Comparison of ENCODE assay signal across 11 mouse cellular contexts in the genomic region with DNA sequence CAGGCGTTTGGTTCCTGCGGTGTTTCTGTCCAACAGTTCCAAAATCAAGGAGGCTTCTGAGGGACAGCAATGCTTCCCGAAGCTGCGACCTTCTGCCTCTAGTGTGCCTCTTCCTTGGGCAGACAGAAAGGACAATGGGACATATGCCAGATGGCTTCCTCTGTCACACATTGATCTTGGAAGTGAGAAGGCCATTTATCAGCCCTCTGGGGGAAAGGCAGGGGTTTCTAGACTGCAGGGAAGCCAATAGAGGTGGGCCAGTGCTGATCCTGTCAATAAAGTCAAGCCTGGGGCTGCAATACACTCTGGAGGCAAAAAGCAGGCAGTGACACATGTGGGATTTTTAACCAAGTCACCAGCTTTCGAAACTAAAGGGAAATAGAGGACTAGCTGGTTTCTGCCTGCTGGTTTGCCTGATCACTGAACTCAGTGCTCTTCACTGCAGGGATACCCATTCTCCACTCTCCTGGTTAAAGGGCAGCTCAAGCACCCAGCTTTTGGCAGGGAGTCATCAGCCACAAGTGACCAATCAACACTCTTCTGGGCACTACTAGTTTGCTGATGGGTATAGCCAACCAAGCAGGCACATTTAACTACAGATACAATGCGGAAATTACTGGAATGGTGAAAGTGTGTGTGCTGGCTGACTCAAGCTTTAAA.
DNase-seq lines count a peak whose midpoint lies in the region; ATAC-seq lines count a peak whose summit lies in the region.
"Had no signal": no experiment of that assay in that cellular context is flagged by ENCODE, and none has a peak within 500 bp of the region (broad histone marks: within the 10 kb centered on the region; RNA-seq: fewer than 3 reads in every experiment).

No protein-coding gene starts in this region.

- H3K27ac ChIP-seq in hindbrain, embryonic 14.5 days, result no peak overlapping the region
- H3K27ac ChIP-seq in hindbrain, embryonic 12.5 days, result no peak overlapping the region
- 0 out of 2 replicates have a peak overlapping the region, but pooled peaks have one; percentile 29 for H3K27ac ChIP-seq in liver, embryonic 15.5 days (replicated peaks)
- H3K27ac ChIP-seq: limb, embryonic 13.5 days; neural tube, embryonic 13.5 days had no signal

- no peak for ATAC-seq in hindbrain, embryonic 14.5 days (ENCODE audit: low FRiP score)
- no peak; the same call in 1 of the 2 replicates for ATAC-seq in hindbrain, embryonic 12.5 days (ENCODE audit: low FRiP score)
- ATAC-seq in liver, embryonic 15.5 days (ENCODE audit: insufficient read depth), result no peak
- ATAC-seq: forebrain, embryonic 16.5 days had no signal

- peaks cover 14% of the 10 kb centered on the region for H3K27me3 ChIP-seq in hindbrain, embryonic 14.5 days (ENCODE audit: control insufficient read depth, insufficient read depth, low read length)
- no peaks in the 10 kb centered on the region for H3K27me3 ChIP-seq in hindbrain, embryonic 12.5 days
- H3K27me3 ChIP-seq in liver, embryonic 15.5 days, result 0 out of 2 replicates have a peak, but pooled peaks cover 6% of the 10 kb centered on the region
- H3K27me3 ChIP-seq: limb, embryonic 13.5 days had no signal

- DNase-seq in cerebellum, postnatal 14 days, result peak; percentile 20 to 53
- DNase-seq in cerebellum, postnatal 36 days, result no peak
- DNase-seq in hindbrain, embryonic 14.5 days (ENCODE audit: low spot score), result no peak
- peak; percentile 33 for DNase-seq in brain, adult 2 months (ENCODE audit: low read depth, low spot score)
- DNase-seq in adrenal gland, postnatal 4 days (ENCODE audit: low spot score in 2 of 2), result no peak
- no peak for DNase-seq in layer of hippocampus, postnatal 25 days (ENCODE audit: extremely low spot score in 1 of 2, low spot score in 1 of 2)

- H3K36me3 ChIP-seq in hindbrain, embryonic 14.5 days (replicated peaks; ENCODE audit: control insufficient read depth, insufficient read depth), result no peaks in the 10 kb centered on the region
- H3K36me3 ChIP-seq in hindbrain, embryonic 12.5 days, result no peaks in the 10 kb centered on the region
- H3K36me3 ChIP-seq in liver, embryonic 15.5 days (replicated peaks), result no peaks in the 10 kb centered on the region
- H3K36me3 ChIP-seq: limb, embryonic 13.5 days; neural tube, embryonic 13.5 days had no signal

- no peak overlapping the region for H3K4me3 ChIP-seq in hindbrain, embryonic 14.5 days (replicated peaks; ENCODE audit: low read length)
- H3K4me3 ChIP-seq in hindbrain, embryonic 12.5 days, result no peak overlapping the region
- no peak overlapping the region for H3K4me3 ChIP-seq in liver, embryonic 15.5 days (replicated peaks)
- H3K4me3 ChIP-seq: limb, embryonic 13.5 days; neural tube, embryonic 13.5 days had no signal

- peaks cover 35% of the 10 kb centered on the region for H3K4me1 ChIP-seq in hindbrain, embryonic 14.5 days (replicated peaks; ENCODE audit: control insufficient read depth, insufficient read depth, low read length)
- H3K4me1 ChIP-seq in hindbrain, embryonic 12.5 days, result peaks cover 43% of the 10 kb centered on the region
- peaks cover 49% of the 10 kb centered on the region for H3K4me1 ChIP-seq in liver, embryonic 15.5 days (replicated peaks)

- 0 out of 2 replicates have a peak overlapping the region, but pooled peaks have one; percentile 16 for H3K9ac ChIP-seq in hindbrain, embryonic 14.5 days
- H3K9ac ChIP-seq in hindbrain, embryonic 12.5 days, result no peak overlapping the region
- H3K9ac ChIP-seq in liver, embryonic 15.5 days, result no peak overlapping the region
- H3K9ac ChIP-seq: limb, embryonic 13.5 days; neural tube, embryonic 13.5 days had no signal

- H3K9me3 ChIP-seq in hindbrain, embryonic 14.5 days (ENCODE audit: control insufficient read depth, low read length), result no peaks in the 10 kb centered on the region
- H3K9me3 ChIP-seq in hindbrain, embryonic 12.5 days (replicated peaks), result no peaks in the 10 kb centered on the region
- H3K9me3 ChIP-seq in liver, embryonic 15.5 days (replicated peaks), result no peaks in the 10 kb centered on the region
- H3K9me3 ChIP-seq: limb, embryonic 13.5 days; neural tube, embryonic 13.5 days had no signal

- no peak overlapping the region for H3K4me2 ChIP-seq in hindbrain, embryonic 14.5 days (replicated peaks)
- H3K4me2 ChIP-seq in hindbrain, embryonic 12.5 days (replicated peaks), result no peak overlapping the region
- H3K4me2 ChIP-seq in liver, embryonic 15.5 days, result no peak overlapping the region; the same call in 1 of the 2 replicates
- H3K4me2 ChIP-seq: limb, embryonic 13.5 days; neural tube, embryonic 13.5 days had no signal

- 32% methylated on average over 6 of the region's 6 CpGs for WGBS in hindbrain, embryonic 14.5 days
- 37% methylated on average over 6 of the region's 6 CpGs for WGBS in hindbrain, embryonic 12.5 days
- 48% methylated on average over 6 of the region's 6 CpGs for WGBS in liver, embryonic 15.5 days (ENCODE audit: insufficient replicate concordance)

Comparison
In these comparisons a context has a peak if more than half of its experiments do, and no peak if none do; other contexts are left out.
1. DNase-seq: peak in cerebellum, postnatal 14 days (2 of 2) and brain, adult 2 months (single experiment); none in cerebellum, postnatal 36 days (0 of 2), hindbrain, embryonic 14.5 days (single experiment), adrenal gland, postnatal 4 days (0 of 2) and layer of hippocampus, postnatal 25 days (0 of 2).